Mouse (Mus musculus): ENCODE results near the gene Rere.
A peak's percentile ranks its signal among the peaks of the same experiment; 100 is the strongest.
"Not testable (repeated sequence)": the region's sequence is repeated elsewhere in the genome, so short reads cannot be mapped to it uniquely, and the experiment has no call there.

Gene Rere

GRCm38 (mm10) chr4:150283993-150284392 is 2.5 kb downstream of the Rere start:
- peak; percentile 30 for DNase-seq (ENCODE audit: low spot score)

DNA sequence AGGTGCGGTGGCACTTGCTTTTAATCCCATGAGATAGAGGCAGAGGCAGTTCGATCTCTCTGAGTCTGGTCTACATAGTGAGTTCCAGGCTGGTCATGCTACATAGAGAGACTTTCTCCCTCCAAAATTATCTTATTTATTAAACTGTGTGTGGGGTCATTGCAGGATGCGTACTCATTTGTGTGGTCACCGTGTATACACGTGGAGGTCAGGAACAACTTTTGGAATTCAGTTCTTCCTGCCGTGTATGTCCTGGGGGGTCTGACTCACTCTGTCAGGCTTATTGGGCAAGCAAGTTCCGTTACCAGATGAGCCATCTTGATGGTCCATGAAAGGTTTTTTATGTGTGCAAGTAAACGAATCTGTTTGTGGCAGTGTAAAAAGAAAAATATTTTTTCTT is 5.5 kb downstream of the Rere start:
- DNase-seq (ENCODE audit: low spot score), result no peak

DNA sequence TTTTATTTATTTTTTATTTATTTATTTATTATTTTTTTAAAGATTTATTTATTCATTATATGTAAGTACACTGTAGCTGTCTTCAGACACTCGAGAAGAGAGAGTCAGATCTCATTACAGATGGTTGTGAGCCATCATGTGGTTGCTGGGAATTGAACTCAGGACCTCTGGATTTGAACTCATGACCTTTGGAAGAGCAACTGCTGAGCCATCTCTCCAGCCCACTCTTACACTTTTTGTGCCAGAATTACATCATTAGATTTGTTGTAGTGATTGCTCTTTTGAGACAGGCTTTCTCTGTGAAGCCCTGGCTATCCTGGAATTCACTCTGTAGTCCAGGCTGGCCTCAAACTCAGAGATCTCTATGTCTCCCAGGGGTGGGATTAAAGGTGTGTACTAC is 6.0 kb downstream of the Rere start:
- DNase-seq (ENCODE audit: low spot score), result not testable (repeated sequence)

DNA sequence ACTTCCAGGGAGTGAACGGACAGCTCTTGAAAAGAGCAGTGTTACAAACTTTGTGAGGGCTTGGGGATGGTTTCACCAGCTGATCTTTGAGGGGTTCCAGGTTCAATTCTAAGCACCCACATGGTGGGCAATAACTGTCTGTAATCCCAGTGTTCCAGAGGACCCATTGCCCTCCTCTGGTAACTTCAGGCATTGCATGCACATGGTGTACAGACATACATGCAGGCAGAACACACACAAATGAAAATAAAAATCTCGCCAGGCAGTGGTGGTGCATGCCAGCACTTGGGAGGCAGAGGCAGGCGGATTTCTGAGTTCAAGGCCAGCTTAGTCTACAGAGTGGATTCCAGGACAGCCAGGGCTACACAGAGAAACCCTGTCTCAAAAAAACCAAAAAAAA is 10.5 kb downstream of the Rere start:
- DNase-seq (ENCODE audit: low spot score), result no peak

DNA sequence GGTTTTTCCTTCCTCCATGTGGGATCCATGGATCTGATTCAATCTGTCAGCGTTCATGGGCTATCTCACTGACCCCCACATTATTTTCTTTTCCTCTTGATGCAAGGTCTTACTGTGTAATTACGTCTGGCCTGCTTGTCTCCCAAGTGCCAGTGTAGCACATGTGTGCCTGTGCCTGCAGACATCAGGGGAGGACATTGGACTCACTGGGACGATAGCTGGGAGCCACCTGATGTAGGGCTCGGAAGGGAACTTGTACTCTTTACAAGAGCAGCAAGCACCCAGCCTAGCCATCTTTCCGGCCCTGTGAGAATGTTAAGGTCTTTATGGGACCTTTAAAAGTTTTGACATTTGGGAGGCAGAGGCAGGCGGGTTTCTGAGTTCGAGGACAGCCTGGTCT is 13.4 kb downstream of the Rere start:
- no peak for DNase-seq (ENCODE audit: low spot score)

- DNase-seq (ENCODE audit: low spot score), result no peak
These were observed 14.5 kb downstream of the Rere start for GRCm38 (mm10) chr4:150295966-150296365.

GRCm38 (mm10) chr4:150302726-150303125 is 21.3 kb downstream of the Rere start:
- DNase-seq (ENCODE audit: low spot score), result no peak

GRCm38 (mm10) chr4:150306701-150307100 is 25.3 kb downstream of the Rere start:
- no peak for DNase-seq (ENCODE audit: low spot score)

DNA sequence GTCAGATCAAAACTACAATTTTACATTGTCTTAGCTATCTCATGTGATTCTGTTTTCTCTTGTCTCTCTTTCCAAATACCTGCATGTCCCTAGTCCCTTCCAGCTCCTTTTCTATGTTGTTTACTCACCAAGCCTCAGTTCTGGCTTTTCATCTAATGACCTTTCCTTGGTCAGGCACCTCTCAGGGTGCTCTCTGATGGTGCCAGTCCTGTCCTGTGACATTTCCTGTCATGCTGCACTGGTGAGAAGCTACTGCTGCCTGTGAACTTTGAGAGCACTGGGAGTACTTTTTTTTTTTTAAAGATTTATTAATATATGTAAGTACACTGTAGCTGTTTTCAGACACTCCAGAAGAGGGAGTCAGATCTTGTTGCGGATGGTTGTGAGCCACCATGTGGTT is 25.8 kb downstream of the Rere start:
- DNase-seq (ENCODE audit: low spot score), result no peak

DNA sequence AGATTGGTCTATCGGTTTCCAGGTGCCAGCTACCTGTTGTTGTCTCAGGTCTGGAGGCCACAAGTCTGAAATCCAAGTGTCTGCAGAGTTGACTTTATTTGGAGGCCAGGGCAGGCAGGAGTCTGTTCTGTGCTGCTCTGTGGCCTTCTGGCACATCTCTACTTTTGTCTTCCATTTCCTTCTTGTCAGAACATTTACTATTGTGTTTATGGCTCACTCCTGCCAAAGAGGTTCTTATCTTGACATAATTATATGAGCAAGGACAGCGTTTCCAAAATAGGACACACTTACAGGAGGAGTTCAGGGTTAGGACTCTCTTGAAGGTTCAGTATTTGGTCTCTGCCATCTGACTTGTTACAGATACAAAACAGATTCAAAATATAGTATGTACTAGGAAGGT is 30.0 kb downstream of the Rere start:
- DNase-seq (ENCODE audit: low spot score), result no peak

GRCm38 (mm10) chr4:150312646-150313045 is 31.2 kb downstream of the Rere start:
- DNase-seq (ENCODE audit: low spot score), result peak; percentile 17

DNA sequence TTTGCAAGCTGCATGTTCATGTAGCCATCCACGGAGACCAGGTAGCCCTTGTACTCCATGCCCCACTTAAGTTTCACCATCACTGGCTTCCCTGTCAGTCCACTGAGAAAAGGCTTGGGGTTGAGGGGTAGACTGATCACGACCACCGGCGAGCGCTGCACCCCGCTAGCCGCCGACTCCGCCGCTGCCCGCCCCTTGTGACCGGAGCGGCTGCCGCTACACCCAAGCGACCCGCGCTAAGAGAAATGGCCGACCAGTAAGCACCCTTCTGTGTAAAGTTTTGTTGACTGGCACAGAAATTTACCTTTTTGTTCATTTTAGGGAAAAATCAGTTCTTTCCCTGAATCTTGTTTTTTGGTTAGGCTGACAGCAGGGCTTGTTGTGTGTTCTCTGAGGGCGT is 33.9 kb downstream of the Rere start:
- no peak for DNase-seq (ENCODE audit: low spot score)

- no peak for DNase-seq (ENCODE audit: low spot score)
These were observed 35.1 kb downstream of the Rere start for GRCm38 (mm10) chr4:150316546-150316945.

DNA sequence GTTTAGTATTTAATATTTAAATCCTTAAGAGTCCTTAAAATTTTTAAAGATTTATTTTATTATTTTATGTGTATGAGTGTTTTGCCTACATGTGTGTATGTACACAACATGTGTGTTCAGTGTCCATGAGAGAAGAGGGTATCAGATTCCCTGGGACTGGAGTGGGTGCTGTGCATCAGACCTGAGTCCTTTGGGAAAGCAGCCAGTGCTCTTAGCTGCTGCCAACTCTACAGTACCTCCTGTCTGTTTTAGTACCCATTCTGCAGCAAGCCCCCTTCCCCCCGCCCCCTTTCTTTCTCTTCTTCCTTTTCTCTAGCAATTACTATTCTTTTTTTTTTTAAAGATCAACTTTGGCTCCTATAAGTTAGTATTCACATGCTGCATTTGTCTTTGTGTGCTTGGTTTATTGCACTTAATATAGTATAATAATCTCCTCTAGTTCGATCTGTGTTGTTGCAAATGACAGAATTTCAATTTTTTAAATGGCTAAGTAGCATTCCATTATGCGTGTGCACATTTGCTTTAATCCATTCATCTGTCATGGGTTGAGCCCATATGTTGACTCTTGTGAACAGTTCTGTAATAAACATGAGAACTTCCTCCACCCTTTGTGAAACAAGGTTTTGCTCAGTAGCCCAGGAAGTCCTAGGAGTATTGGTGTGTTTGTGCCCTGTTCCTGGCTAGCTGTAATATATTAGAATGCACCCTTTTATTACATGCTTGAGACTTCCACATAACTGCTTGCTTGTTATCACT is 43.8 kb downstream of the Rere start:
- no peak for DNase-seq (ENCODE audit: low spot score)

GRCm38 (mm10) chr4:150326005-150326404 is 44.6 kb downstream of the Rere start:
- no peak for DNase-seq (ENCODE audit: low spot score)

GRCm38 (mm10) chr4:150327476-150327875 is 46.0 kb downstream of the Rere start:
- no peak for DNase-seq (ENCODE audit: low spot score)

DNA sequence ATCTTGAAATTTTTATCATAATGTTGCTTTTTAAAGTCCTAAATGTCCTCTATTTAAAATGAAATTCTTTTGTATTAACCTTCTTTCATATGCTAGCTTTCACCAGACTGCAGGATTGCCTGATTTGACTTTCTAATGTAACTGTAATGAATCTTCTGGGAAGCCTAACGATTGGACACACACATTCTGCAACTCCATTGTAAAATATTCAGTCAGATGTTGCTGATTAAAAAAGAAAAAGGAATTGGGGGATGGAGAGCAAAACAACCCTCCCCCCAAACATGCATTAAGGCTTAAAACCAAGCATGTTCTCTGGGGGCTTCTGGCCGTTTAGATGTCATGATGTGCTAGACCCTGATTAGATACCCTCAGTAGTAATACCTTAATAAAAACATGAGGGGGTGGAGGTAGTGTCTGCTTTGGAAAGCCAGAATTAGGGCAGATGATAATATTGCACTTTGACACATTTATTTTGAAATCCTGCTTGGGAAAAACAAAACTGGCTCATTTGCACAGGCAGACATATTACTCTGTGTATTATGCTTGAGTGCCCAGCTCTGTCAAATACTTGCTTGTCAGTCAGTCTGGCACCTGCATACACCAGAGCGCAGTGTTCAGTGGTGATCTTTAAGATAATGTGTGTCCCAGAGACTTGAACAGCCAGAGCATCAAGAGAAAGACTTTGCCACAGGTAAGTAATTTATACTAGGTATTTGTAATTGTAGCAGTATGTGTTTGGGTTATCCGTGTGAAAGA is 52.7 kb downstream of the Rere start:
- DNase-seq (ENCODE audit: low spot score), result no peak

GRCm38 (mm10) chr4:150337260-150337659 is 55.8 kb downstream of the Rere start:
- no peak for DNase-seq (ENCODE audit: low spot score)

- DNase-seq (ENCODE audit: low spot score), result peak; percentile 72
These were observed 57.6 kb downstream of the Rere start for GRCm38 (mm10) chr4:150338906-150339650.

GRCm38 (mm10) chr4:150340796-150341525 is 59.5 kb downstream of the Rere start:
- DNase-seq (ENCODE audit: low spot score), result no peak

GRCm38 (mm10) chr4:150344526-150344925 is 63.1 kb downstream of the Rere start:
- no peak for DNase-seq (ENCODE audit: low spot score)

Data from layer of hippocampus, adult 11-12 months (tissue).